Mouse (Mus musculus) Patski (cell line): Measurements from ENCODE around the gene C530008M17Rik. TPM values are rescaled to one million over a fixed set of nuclear protein-coding genes. Genes with fewer than 3 reads are reported as not detected.

Experiments
- ATAC-seq: fragments of 100-300 bp; one replicate; pipeline ENCODE4 v1.8.0; 2021
- CTCF ChIA-PET: fragments of 350-600 bp; sonication (Branson Sonifier 250); formaldehyde crosslinking; loops from one replicate; lab custom pipeline; 2022; ENCODE audit warnings: inconsistent platforms; lab: Charles Lee
- POLR2A ChIA-PET: fragments of 350-600 bp; sonication (Branson Sonifier 250); formaldehyde crosslinking; loops from one replicate; lab custom pipeline; 2022; ENCODE audit warnings: antibody characterized with exemption, inconsistent platforms; lab: Charles Lee
- DNase-seq: peaks from one replicate; pipeline ENCODE4 v3.0.0-alpha.2; 2011; ENCODE audit warnings: low read depth, low spot score
- H3K27me3 ChIP-seq: fragments of 371-371 bp; one replicate; pipeline ENCODE4 v1.5.1; 2021
- CTCF ChIP-seq: fragments of 100-300 bp; IDR thresholded peaks from one replicate; pipeline ENCODE4 v1.5.1; 2021
- in situ Hi-C: fragments of 300-500 bp; cut with MboI; formaldehyde crosslinking; loops from 3 replicates; pipeline ENCODE4 v1.11.1; 2018; ENCODE audit warnings: low pct_unique_long_range_greater_than_20kb, mixed read lengths
- polyA plus RNA-seq: library from polyadenylated mRNA; unstranded; gene quantifications from one replicate; pipeline ENCODE4 v1.2.3, GENCODE M21; 2021

The C530008M17Rik gene
- polyA plus RNA-seq, 1 experiment from 2014 or later: 1.7 TPM

DNA sequence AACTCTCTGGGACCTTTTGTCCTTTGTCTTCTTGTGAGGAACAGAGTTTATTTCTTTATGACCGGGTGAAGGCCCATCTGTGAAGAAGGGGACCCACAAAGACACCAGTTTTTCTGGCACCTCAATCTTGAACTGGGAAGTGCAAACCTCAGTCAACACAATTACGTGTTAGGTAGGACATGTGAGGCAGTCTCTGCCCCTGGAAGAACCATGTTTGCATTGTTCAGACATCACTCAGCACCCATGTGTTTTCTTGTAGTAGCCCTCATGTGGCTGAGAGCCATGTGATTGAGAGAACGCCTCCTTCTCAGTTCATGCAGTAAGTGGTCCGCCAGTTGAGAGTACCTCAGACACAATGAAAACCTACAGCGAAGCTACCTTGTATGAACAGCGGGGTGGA, 136.4 kb downstream of the C530008M17Rik start:
- ChIA-PET POLR2A (interaction anchor here (1.3 kb wide), 1 partner anchor 22 kb away, joined by 4 read pairs; no protein-coding TSS in a partner anchor), CTCF (no interaction called here)
- no peak for ATAC-seq
- no peak for DNase-seq
- TF ChIP-seq CTCF: no peak
- in situ Hi-C loops: no loop called here
- no peaks in the 10 kb centered on the region for H3K27me3 ChIP-seq

DNA sequence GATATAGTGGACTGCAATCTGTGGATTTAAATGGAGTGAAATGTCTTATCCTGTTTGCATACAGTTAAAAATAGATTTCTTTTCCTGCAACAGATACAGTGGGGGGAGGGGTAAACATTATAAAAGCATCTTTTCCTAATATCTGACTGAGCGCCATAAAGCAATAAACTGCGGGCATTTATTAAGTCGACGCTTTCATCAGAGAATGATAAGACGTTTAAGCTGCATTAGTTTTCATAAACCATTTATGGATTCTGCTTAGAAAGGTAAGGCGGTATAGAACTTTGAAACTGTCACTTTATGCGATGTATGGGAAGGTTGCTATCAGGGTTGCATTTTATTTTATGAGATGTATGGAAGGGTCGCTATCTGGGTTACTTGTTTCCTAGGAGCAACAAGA, 141.7 kb downstream of the C530008M17Rik start:
- DNase-seq: no peak
- no peak for ATAC-seq
- in situ Hi-C loops: no loop called here
- ChIA-PET POLR2A (no interaction called here), CTCF (interaction anchor here (1.2 kb wide), 1 partner anchor 42 kb away, joined by 3 read pairs; no protein-coding TSS in a partner anchor)
- H3K27me3 ChIP-seq: no peaks in the 10 kb centered on the region
- TF ChIP-seq CTCF: no peak

- CTCF ChIA-PET: no interaction called here
- no peaks in the 10 kb centered on the region for H3K27me3 ChIP-seq
- DNase-seq (no peak), ATAC-seq (no peak)
- no peak for TF ChIP-seq CTCF
- in situ Hi-C loops: no loop called here
- POLR2A ChIA-PET: no interaction called here
Measured at GRCm38 (mm10) chr5:76799471-76799870, 143.2 kb downstream of the C530008M17Rik start.

DNA sequence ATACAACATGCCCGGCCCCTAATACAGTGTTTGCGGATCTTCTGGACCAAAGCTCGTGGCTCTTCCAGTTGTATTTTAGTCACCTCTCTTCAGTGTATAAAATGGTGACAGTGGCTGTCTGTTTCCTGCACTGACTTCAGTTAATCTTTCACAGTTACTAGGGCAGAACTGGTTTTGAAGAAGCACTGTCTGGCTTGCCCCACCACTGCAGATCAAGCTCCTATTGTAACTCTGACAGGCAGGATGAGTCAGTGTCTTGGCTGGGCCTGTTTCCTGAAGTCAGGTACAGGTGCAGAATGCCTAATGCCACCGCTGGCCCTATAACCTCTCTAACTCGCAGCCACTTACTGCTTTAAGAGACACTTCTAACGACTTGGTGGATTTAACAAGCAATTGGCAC, 152.7 kb downstream of the C530008M17Rik start:
- TF ChIP-seq CTCF: no peak
- in situ Hi-C loops: no loop called here
- CTCF ChIA-PET: no interaction called here
- POLR2A ChIA-PET: no interaction called here
- H3K27me3 ChIP-seq: no peaks in the 10 kb centered on the region
- DNase-seq (peak; percentile 62), ATAC-seq (peak; percentile 90)

- in situ Hi-C loops: no loop called here
- ChIA-PET CTCF (interaction anchor here (1.4 to 2.3 kb wide), 2 partner anchors 18 to 28 kb away, joined by 6 to 7 read pairs; no protein-coding TSS in a partner anchor), POLR2A (interaction anchor here (0.6 kb wide), 1 partner anchor 405 kb away, joined by 3 read pairs; no protein-coding TSS in a partner anchor)
- no peak for TF ChIP-seq CTCF
- ATAC-seq (no peak), DNase-seq (no peak)
- no peaks in the 10 kb centered on the region for H3K27me3 ChIP-seq
Measured at GRCm38 (mm10) chr5:76815035-76815434, 158.7 kb downstream of the C530008M17Rik start.

- CTCF ChIA-PET: interaction anchor here (0.6 to 2.3 kb wide), 4 partner anchors 13 to 48 kb away, joined by 3 to 7 read pairs (median 5); no protein-coding TSS in a partner anchor
- peak; percentile 89 for ATAC-seq
- DNase-seq: peak; percentile 79
- in situ Hi-C loops: no loop called here
- TF ChIP-seq CTCF: no peak
- POLR2A ChIA-PET: no interaction called here
- no peaks in the 10 kb centered on the region for H3K27me3 ChIP-seq
Measured at GRCm38 (mm10) chr5:76815786-76816455, 159.6 kb downstream of the C530008M17Rik start.

DNA sequence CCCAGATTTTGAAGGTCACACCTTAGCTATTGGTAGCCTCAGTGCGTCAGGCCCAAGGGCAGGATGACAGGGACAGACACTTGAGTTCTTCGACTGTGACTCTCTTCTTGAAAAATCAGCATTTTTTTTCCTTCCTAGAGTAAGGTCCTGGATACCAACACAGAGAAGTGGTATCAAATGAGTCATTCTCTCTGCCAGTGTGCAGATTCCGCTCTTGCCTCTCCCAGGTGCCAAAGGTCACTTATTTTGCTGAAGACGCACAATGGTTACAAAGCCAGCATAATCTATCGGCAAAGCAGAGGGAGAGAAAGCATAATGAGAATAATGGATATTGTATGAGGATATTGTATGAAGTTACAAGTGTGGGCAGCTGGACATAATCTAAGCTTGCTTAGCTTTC, 160.4 kb downstream of the C530008M17Rik start:
- in situ Hi-C loops: no loop called here
- ChIA-PET POLR2A (no interaction called here), CTCF (interaction anchor here (0.6 to 2.3 kb wide), 3 partner anchors 13 to 49 kb away, joined by 3 to 6 read pairs (median 3); no protein-coding TSS in a partner anchor)
- TF ChIP-seq CTCF: no peak
- no peaks in the 10 kb centered on the region for H3K27me3 ChIP-seq
- DNase-seq (no peak), ATAC-seq (no peak)

DNA sequence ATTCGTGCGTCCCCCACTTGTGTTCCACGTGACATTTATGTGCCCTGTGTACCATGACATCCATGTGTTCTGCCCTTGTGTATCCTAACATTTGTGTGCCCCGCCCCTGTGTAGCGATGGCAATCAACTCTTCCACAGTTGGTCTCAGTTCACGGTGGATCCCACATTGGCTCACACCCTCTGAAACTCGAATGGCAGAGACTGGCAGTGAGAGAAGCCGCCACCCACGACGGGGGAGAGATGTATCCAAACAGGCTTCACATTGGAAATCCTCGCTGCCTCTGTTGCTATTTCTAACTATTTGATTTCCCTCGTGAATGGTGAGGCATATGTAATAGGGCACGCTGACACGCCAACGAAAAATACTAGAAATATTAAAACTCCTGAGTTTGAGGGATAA, 161.4 kb downstream of the C530008M17Rik start:
- CTCF ChIA-PET: no interaction called here
- in situ Hi-C loops: no loop called here
- POLR2A ChIA-PET: no interaction called here
- DNase-seq (no peak), ATAC-seq (no peak)
- no peak for TF ChIP-seq CTCF
- no peaks in the 10 kb centered on the region for H3K27me3 ChIP-seq

- CTCF ChIA-PET: no interaction called here
- in situ Hi-C loops: no loop called here
- POLR2A ChIA-PET: no interaction called here
- DNase-seq: no peak
- no peak for ATAC-seq
- TF ChIP-seq CTCF: no peak
- H3K27me3 ChIP-seq: no peaks in the 10 kb centered on the region
Measured at GRCm38 (mm10) chr5:76818807-76819206, 162.5 kb downstream of the C530008M17Rik start.

- in situ Hi-C loops: no loop called here
Measured at GRCm38 (mm10) chr5:76822097-76822496, 165.8 kb downstream of the C530008M17Rik start.

GRCm38 (mm10) chr5:76828527-76829240, 172.4 kb downstream of the C530008M17Rik start:
- POLR2A ChIA-PET: no interaction called here
- in situ Hi-C loops: no loop called here
- CTCF ChIA-PET: no interaction called here

More at GRCm38 (mm10) chr5:76822097-76822496, 165.8 kb downstream of the C530008M17Rik start:
- ChIA-PET CTCF (no interaction called here), POLR2A (no interaction called here)
- ATAC-seq (no peak), DNase-seq (no peak)
- H3K27me3 ChIP-seq: no peaks in the 10 kb centered on the region
- no peak for TF ChIP-seq CTCF

More at GRCm38 (mm10) chr5:76828527-76829240, 172.4 kb downstream of the C530008M17Rik start:
- TF ChIP-seq CTCF: no peak
- no peaks in the 10 kb centered on the region for H3K27me3 ChIP-seq
- no peak for DNase-seq
- no peak for ATAC-seq
